Mouse (Mus musculus): ENCODE data around the gene Uhrf1bp1l. TPM values are rescaled to one million over a fixed set of nuclear protein-coding genes. Genes with fewer than 3 reads are reported as not detected.

The Uhrf1bp1l gene
- polyA plus RNA-seq, 1 experiment from 2014 or later: 33.5 TPM

GRCm38 (mm10) chr10:89720796-89721195 is 24.0 kb upstream of the Uhrf1bp1l start:
- Histone ChIP-seq H3K27me3 (ENCODE audit: control insufficient read depth, insufficient read depth, low read depth, low read length) (no peaks in the 10 kb centered on the region), H3K4me1 (replicated peaks; ENCODE audit: control insufficient read depth, insufficient read depth, low read length) (no peaks in the 10 kb centered on the region), H3K4me2 (ENCODE audit: low read depth, low read length) (no peak overlapping the region), H3K4me3 (ENCODE audit: low read length) (no peak overlapping the region), H3K9me3 (ENCODE audit: control insufficient read depth, low read length) (no peaks in the 10 kb centered on the region), H3K9ac (ENCODE audit: low read length) (no peak overlapping the region), H3K27ac (ENCODE audit: low read length) (no peak overlapping the region), H3K36me3 (ENCODE audit: control insufficient read depth, insufficient read depth, low read length) (peaks cover 18% of the 10 kb centered on the region)
- WGBS: 91% methylated on average over 3 of the region's 3 CpGs
- no peak for ATAC-seq (ENCODE audit: low read depth)

DNA sequence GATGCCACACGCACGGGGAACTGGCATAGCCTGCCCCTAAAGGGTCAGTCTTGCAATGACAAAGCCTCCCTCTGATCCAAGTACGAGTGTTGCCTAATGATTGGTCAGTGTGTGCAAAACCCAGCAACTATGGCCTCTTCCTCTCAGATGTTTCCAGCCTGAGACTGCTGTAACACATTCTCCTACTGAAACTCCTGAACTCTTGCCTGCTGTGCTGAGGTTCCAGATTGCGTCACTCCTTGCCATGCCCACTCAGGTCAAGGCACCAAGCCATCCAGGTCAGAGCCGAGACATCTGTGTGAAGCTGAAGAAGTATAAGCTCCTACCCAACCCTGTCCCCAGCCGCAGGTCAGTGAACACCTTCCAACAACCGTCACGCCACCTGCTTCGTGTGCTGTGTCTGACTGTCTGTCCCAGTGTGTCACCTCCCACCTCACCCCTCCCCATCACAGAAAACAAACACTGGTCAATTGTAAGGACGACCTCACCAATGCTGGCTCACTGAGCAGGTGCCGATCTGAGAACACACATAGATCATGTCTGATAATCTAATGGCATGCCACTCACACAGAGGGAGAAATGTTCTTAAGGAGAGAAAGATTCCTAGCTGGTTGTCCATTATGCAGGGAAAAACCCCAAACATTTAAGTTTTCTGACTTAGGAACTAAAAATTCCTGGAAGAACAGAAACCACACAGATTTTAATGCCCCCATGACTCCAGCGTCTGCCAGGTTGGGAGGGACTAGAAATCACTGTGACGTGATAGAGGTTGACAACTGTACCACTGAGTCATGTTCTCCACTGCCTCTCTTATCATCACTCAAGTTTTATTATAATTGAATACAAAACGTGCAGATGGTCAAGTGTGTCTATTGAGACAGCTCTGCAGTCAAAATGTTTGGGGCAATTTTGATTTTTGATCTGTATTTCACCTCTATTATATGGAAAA is 22.3 kb upstream of the Uhrf1bp1l start:
- ATAC-seq (ENCODE audit: low read depth): no peak

DNA sequence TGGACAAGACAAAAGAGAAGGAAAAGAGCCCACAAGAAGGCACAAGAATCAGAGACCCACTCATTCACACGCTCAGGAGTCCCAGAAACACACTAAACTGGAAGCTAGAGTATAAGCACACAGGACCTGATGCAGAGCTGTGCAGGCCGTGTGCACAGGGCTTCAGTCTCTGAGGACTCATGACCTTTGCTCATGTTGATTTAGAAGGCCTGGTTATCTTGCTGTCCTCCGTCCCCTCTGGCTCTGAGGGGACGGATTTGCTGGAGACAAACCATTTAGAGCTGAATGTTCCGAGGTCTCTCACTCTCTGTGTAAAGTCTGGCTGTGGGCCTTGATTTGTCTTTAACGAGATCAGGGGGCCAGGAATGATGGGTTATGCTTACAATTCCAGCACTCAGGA is 14.4 kb upstream of the Uhrf1bp1l start:
- peaks cover 9% of the 10 kb centered on the region for H3K36me3 ChIP-seq (ENCODE audit: control insufficient read depth, insufficient read depth, low read length)
- H3K4me2 ChIP-seq (ENCODE audit: low read depth, low read length): no peak overlapping the region
- no peak for ATAC-seq (ENCODE audit: low read depth)
- H3K4me1 ChIP-seq (replicated peaks; ENCODE audit: control insufficient read depth, insufficient read depth, low read length): peaks cover 8% of the 10 kb centered on the region
- H3K27ac ChIP-seq (ENCODE audit: low read length): no peak overlapping the region
- no peaks in the 10 kb centered on the region for H3K9me3 ChIP-seq (ENCODE audit: control insufficient read depth, low read length)
- H3K4me3 ChIP-seq (ENCODE audit: low read length): no peak overlapping the region
- no peak overlapping the region for H3K9ac ChIP-seq (ENCODE audit: low read length)
- 75% methylated on average over 6 of the region's 6 CpGs for WGBS
- no peaks in the 10 kb centered on the region for H3K27me3 ChIP-seq (ENCODE audit: control insufficient read depth, insufficient read depth, low read depth, low read length)

More for the DNA sequence above, 22.3 kb upstream of the Uhrf1bp1l start:
- Histone ChIP-seq H3K4me3 (ENCODE audit: low read length) (no peak overlapping the region), H3K4me1 (replicated peaks; ENCODE audit: control insufficient read depth, insufficient read depth, low read length) (no peaks in the 10 kb centered on the region), H3K4me2 (ENCODE audit: low read depth, low read length) (no peak overlapping the region), H3K9ac (ENCODE audit: low read length) (no peak overlapping the region), H3K27ac (ENCODE audit: low read length) (no peak overlapping the region), H3K36me3 (ENCODE audit: control insufficient read depth, insufficient read depth, low read length) (peaks cover 21% of the 10 kb centered on the region), H3K27me3 (ENCODE audit: control insufficient read depth, insufficient read depth, low read depth, low read length) (no peaks in the 10 kb centered on the region), H3K9me3 (ENCODE audit: control insufficient read depth, low read length) (no peaks in the 10 kb centered on the region)
- 82% methylated on average over 14 of the region's 14 CpGs for WGBS

DNA sequence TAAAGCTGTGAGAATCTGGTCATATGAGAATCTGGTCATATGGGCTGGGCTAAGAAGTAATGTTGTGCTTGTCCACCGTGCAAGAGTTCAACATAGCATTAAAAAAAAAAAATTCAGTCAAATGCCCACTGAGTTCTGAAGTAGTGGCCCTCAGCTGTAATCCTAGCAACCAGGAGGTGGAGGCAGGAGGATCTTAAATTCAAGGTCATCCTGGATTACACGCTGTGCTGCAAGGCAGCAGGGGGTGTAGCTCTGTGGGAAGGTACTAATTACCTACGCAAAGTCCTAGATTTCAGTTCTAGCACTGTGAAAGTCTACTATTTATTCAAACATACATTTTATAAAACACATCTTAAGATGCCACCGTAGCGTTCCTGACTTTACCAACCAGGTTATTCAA is 13.4 kb upstream of the Uhrf1bp1l start:
- peak overlapping the region; percentile 77 for H3K9ac ChIP-seq (ENCODE audit: low read length)
- H3K4me3 ChIP-seq (ENCODE audit: low read length): peak overlapping the region; percentile 84
- H3K27me3 ChIP-seq (ENCODE audit: control insufficient read depth, insufficient read depth, low read depth, low read length): no peaks in the 10 kb centered on the region
- peak overlapping the region; percentile 81 for H3K4me2 ChIP-seq (ENCODE audit: low read depth, low read length)
- peaks cover 8% of the 10 kb centered on the region for H3K4me1 ChIP-seq (replicated peaks; ENCODE audit: control insufficient read depth, insufficient read depth, low read length)
- WGBS: 13% methylated on average over 5 of the region's 5 CpGs
- ATAC-seq (ENCODE audit: low read depth): no peak
- H3K9me3 ChIP-seq (ENCODE audit: control insufficient read depth, low read length): no peaks in the 10 kb centered on the region
- peaks cover 5% of the 10 kb centered on the region; the same call in 1 of the 2 replicates for H3K36me3 ChIP-seq (ENCODE audit: control insufficient read depth, insufficient read depth, low read length)
- H3K27ac ChIP-seq (ENCODE audit: low read length): no peak overlapping the region

- Histone ChIP-seq H3K4me3 (ENCODE audit: low read length) (peak within 1 kb of the TSS; percentile 84), H3K36me3 (ENCODE audit: control insufficient read depth, insufficient read depth, low read length) (peaks cover 2% of the 10 kb centered on the region; the same call in 1 of the 2 replicates), H3K9ac (ENCODE audit: low read length) (peak within 1 kb of the TSS; percentile 77), H3K27ac (ENCODE audit: low read length) (no peak within 1 kb of the TSS), H3K9me3 (ENCODE audit: control insufficient read depth, low read length) (no peaks in the 10 kb centered on the region), H3K4me1 (replicated peaks; ENCODE audit: control insufficient read depth, insufficient read depth, low read length) (peaks cover 8% of the 10 kb centered on the region), H3K4me2 (ENCODE audit: low read depth, low read length) (peak within 1 kb of the TSS; percentile 81), H3K27me3 (ENCODE audit: control insufficient read depth, insufficient read depth, low read depth, low read length) (no peaks in the 10 kb centered on the region)
- under 1% methylated on average over 49 of the region's 49 CpGs for WGBS
- peak; percentile 99 for ATAC-seq (ENCODE audit: low read depth)
These were observed 12.6 kb upstream of the Uhrf1bp1l start, which contains the start of gene Actr6 for GRCm38 (mm10) chr10:89732001-89732794. Gene Actr6, minus strand, starts transcription at chr10:89732295.

DNA sequence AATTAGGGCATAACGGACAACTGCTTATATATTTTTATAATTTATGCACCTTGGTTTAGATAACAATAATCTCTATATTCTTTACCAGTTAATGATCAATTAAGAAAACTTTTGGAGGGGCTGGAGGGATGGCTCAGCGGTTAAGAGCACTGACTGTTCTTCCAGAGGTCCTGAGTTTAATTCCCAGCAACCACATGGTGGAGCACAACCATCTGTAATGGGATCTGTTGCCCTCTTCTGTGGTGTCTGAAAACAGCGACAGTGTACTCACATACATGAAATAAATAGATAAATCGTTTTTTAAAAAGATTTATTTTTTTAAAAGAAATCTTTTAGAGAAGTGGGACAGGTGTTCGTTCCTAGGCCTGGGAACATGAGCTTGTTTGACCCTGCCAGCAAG is 7.7 kb upstream of the Uhrf1bp1l start:
- Histone ChIP-seq H3K4me1 (replicated peaks; ENCODE audit: control insufficient read depth, insufficient read depth, low read length) (peaks cover 2% of the 10 kb centered on the region; the same call in 1 of the 2 replicates), H3K9me3 (ENCODE audit: control insufficient read depth, low read length) (no peaks in the 10 kb centered on the region), H3K27me3 (ENCODE audit: control insufficient read depth, insufficient read depth, low read depth, low read length) (no peaks in the 10 kb centered on the region), H3K4me2 (ENCODE audit: low read depth, low read length) (no peak overlapping the region), H3K4me3 (ENCODE audit: low read length) (no peak overlapping the region), H3K27ac (ENCODE audit: low read length) (no peak overlapping the region), H3K9ac (ENCODE audit: low read length) (no peak overlapping the region), H3K36me3 (ENCODE audit: control insufficient read depth, insufficient read depth, low read length) (no peaks in the 10 kb centered on the region)
- WGBS: 29% methylated on average over 5 of the region's 5 CpGs
- ATAC-seq (ENCODE audit: low read depth): no peak

GRCm38 (mm10) chr10:89737887-89738286 is 6.9 kb upstream of the Uhrf1bp1l start:
- Histone ChIP-seq H3K27me3 (ENCODE audit: control insufficient read depth, insufficient read depth, low read depth, low read length) (no peaks in the 10 kb centered on the region), H3K27ac (ENCODE audit: low read length) (no peak overlapping the region), H3K4me2 (ENCODE audit: low read depth, low read length) (no peak overlapping the region), H3K9ac (ENCODE audit: low read length) (no peak overlapping the region), H3K9me3 (ENCODE audit: control insufficient read depth, low read length) (no peaks in the 10 kb centered on the region), H3K36me3 (ENCODE audit: control insufficient read depth, insufficient read depth, low read length) (no peaks in the 10 kb centered on the region), H3K4me1 (replicated peaks; ENCODE audit: control insufficient read depth, insufficient read depth, low read length) (peaks cover under 1% of the 10 kb centered on the region; the same call in 1 of the 2 replicates), H3K4me3 (ENCODE audit: low read length) (no peak overlapping the region)
- WGBS: 75% methylated on average over 3 of the region's 3 CpGs
- no peak for ATAC-seq (ENCODE audit: low read depth)

DNA sequence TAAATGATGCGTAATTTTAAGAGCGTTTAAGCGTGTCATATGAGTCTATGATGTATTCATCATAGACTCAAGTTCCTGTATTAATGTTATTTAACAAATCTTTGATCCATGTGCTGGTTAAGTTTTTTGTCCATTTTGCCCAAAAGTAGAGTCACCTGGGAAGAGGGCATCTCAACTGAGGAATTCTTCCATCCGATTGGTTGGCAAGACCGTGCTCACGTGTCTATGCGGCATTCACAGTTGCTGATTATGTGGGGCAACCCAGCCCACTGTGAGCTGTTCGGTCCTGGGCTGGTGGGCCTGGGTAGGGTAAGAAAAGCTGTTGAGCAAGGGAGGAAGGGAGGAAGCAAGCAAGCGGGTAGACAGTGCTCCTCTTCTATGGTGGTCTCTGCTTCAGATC is 6.4 kb upstream of the Uhrf1bp1l start:
- no peak overlapping the region for H3K27ac ChIP-seq (ENCODE audit: low read length)
- 90% methylated on average over 9 of the region's 9 CpGs for WGBS
- no peaks in the 10 kb centered on the region for H3K9me3 ChIP-seq (ENCODE audit: control insufficient read depth, low read length)
- no peak overlapping the region for H3K9ac ChIP-seq (ENCODE audit: low read length)
- H3K27me3 ChIP-seq (ENCODE audit: control insufficient read depth, insufficient read depth, low read depth, low read length): no peaks in the 10 kb centered on the region
- no peak for ATAC-seq (ENCODE audit: low read depth)
- H3K4me2 ChIP-seq (ENCODE audit: low read depth, low read length): no peak overlapping the region
- H3K4me1 ChIP-seq (replicated peaks; ENCODE audit: control insufficient read depth, insufficient read depth, low read length): no peaks in the 10 kb centered on the region
- no peak overlapping the region for H3K4me3 ChIP-seq (ENCODE audit: low read length)
- H3K36me3 ChIP-seq (ENCODE audit: control insufficient read depth, insufficient read depth, low read length): no peaks in the 10 kb centered on the region

GRCm38 (mm10) chr10:89739703-89740102 is 5.1 kb upstream of the Uhrf1bp1l start:
- H3K27me3 ChIP-seq (ENCODE audit: control insufficient read depth, insufficient read depth, low read depth, low read length): no peaks in the 10 kb centered on the region
- no peak for ATAC-seq (ENCODE audit: low read depth)
- H3K4me1 ChIP-seq (replicated peaks; ENCODE audit: control insufficient read depth, insufficient read depth, low read length): no peaks in the 10 kb centered on the region; the same call in 1 of the 2 replicates
- no peak overlapping the region for H3K4me2 ChIP-seq (ENCODE audit: low read depth, low read length)
- H3K9ac ChIP-seq (ENCODE audit: low read length): no peak overlapping the region
- H3K9me3 ChIP-seq (ENCODE audit: control insufficient read depth, low read length): no peaks in the 10 kb centered on the region
- 53% methylated on average over 7 of the region's 7 CpGs for WGBS
- H3K36me3 ChIP-seq (ENCODE audit: control insufficient read depth, insufficient read depth, low read length): no peaks in the 10 kb centered on the region
- H3K27ac ChIP-seq (ENCODE audit: low read length): no peak overlapping the region
- no peak overlapping the region for H3K4me3 ChIP-seq (ENCODE audit: low read length)

Measured in lung, embryonic 16.5 days (tissue).